Mouse (Mus musculus) CH12F3 (cell line): ENCODE results near the gene Topors.

Experiments
- in situ Hi-C: fragments of 300-500 bp; cut with MboI; formaldehyde crosslinking; loops from 2 replicates; pipeline ENCODE4 v1.14.3; 2020; ENCODE audit warnings: low sequenced_read_pairs

Gene Topors

GRCm38 (mm10) chr4:40254385-40255103 lies 15.1 kb downstream of the Topors start:
- in situ Hi-C loops, result no loop called here

- in situ Hi-C loops, result no loop called here
Observed at GRCm38 (mm10) chr4:40253766-40254165, 15.9 kb downstream of the Topors start.

GRCm38 (mm10) chr4:40250984-40251383 lies 18.7 kb downstream of the Topors start:
- in situ Hi-C loops, result no loop called here

GRCm38 (mm10) chr4:40244035-40244434 lies 25.6 kb downstream of the Topors start:
- in situ Hi-C loops, result no loop called here

GRCm38 (mm10) chr4:40243006-40243405 lies 26.6 kb downstream of the Topors start:
- in situ Hi-C loops, result no loop called here

GRCm38 (mm10) chr4:40241928-40242327 lies 27.7 kb downstream of the Topors start:
- in situ Hi-C loops, result no loop called here

- in situ Hi-C loops, result no loop called here
Observed at GRCm38 (mm10) chr4:40240272-40240744, 29.3 kb downstream of the Topors start.

GRCm38 (mm10) chr4:40239409-40240271 lies 30.0 kb downstream of the Topors start, which contains the start of gene Ddx58:
TSS of gene Ddx58 (minus strand) at chr4:40239828.
- in situ Hi-C loops, result no loop called here

GRCm38 (mm10) chr4:40238483-40239408 lies 30.9 kb downstream of the Topors start:
- in situ Hi-C loops, result no loop called here

GRCm38 (mm10) chr4:40236829-40237228 lies 32.8 kb downstream of the Topors start:
- in situ Hi-C loops, result no loop called here

- in situ Hi-C loops, result no loop called here
Observed at GRCm38 (mm10) chr4:40234256-40234655, 35.4 kb downstream of the Topors start.

- in situ Hi-C loops, result no loop called here
Observed at GRCm38 (mm10) chr4:40233062-40233664, 36.5 kb downstream of the Topors start.

GRCm38 (mm10) chr4:40229723-40230122 lies 39.9 kb downstream of the Topors start:
- in situ Hi-C loops, result no loop called here

GRCm38 (mm10) chr4:40227886-40228285 lies 41.8 kb downstream of the Topors start:
- in situ Hi-C loops, result no loop called here

GRCm38 (mm10) chr4:40227131-40227530 lies 42.5 kb downstream of the Topors start:
- in situ Hi-C loops, result no loop called here

- in situ Hi-C loops, result no loop called here
Observed at GRCm38 (mm10) chr4:40226095-40226494, 43.6 kb downstream of the Topors start.

- in situ Hi-C loops, result no loop called here
Observed at GRCm38 (mm10) chr4:40221876-40222585, 47.6 kb downstream of the Topors start.

- in situ Hi-C loops, result no loop called here
Observed at GRCm38 (mm10) chr4:40221004-40221760, 48.5 kb downstream of the Topors start.

GRCm38 (mm10) chr4:40220437-40220836 lies 49.2 kb downstream of the Topors start:
- in situ Hi-C loops, result no loop called here
